Mouse (Mus musculus): ENCODE measurements around the gene Arntl. TPM values are rescaled to one million over a fixed set of nuclear protein-coding genes. Genes with fewer than 3 reads are reported as not detected.
"Not testable (repeated sequence)": the region's sequence is repeated elsewhere in the genome, so short reads cannot be mapped to it uniquely, and the experiment has no call there.

Arntl gene
- polyA plus RNA-seq, 1 experiment from 2014 or later = 13.4 TPM

DNA sequence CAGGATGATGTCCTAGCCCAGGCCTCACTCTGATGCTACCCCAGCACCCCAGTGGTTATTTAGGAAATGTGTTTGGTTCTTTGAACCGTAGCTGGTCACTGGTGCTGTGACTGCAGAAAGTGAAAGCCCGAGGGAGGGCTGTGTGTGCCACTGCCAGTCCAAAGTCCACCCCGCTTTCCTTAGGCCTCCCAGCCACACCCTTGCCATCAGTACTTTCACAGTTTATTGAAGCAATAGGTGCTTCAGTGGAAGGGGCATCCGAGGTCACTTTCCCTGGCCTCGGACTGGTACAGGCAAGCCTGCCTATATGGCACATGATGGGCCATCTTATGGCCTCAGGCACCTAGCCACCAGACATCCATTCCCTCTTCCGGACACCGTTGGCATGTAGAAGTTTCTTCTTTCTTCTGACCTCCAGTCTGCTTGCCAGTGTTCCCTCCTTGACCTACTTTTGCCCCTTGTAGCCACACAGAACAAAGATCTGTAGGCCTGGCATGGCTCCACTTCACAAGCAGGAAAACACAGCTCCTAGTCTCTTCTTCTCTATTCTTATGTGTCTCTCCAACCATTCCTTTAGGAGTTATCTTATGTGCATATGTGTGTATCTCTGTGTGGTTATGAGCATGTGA, 46.6 kb downstream of the Arntl start:
- DNase-seq (ENCODE audit: low spot score) = no peak
- WGBS = 79% methylated on average over 7 of the region's 7 CpGs
- Histone ChIP-seq H3K27me3 (replicated peaks; ENCODE audit: insufficient read depth, low read length) (no peaks in the 10 kb centered on the region), H3K4me1 (ENCODE audit: insufficient read depth, low read depth, low read length) (peaks cover 37% of the 10 kb centered on the region), H3K4me3 (ENCODE audit: low read depth, low read length) (no peak overlapping the region), H3K36me3 (ENCODE audit: insufficient read depth, low read length) (no peaks in the 10 kb centered on the region), H3K9ac (replicated peaks; ENCODE audit: low read depth) (no peak overlapping the region), H3K9me3 (ENCODE audit: low read length) (no peaks in the 10 kb centered on the region), H3K4me2 (replicated peaks; ENCODE audit: low read depth, low read length) (no peak overlapping the region), H3K27ac (ENCODE audit: low read length) (no peak overlapping the region)
- TF ChIP-seq CTCF (IDR thresholded peaks at IDR 0.05) = no peak
- no peak for TF ChIP-seq EP300 (IDR thresholded peaks at IDR 0.05)
- no peak for ATAC-seq

DNA sequence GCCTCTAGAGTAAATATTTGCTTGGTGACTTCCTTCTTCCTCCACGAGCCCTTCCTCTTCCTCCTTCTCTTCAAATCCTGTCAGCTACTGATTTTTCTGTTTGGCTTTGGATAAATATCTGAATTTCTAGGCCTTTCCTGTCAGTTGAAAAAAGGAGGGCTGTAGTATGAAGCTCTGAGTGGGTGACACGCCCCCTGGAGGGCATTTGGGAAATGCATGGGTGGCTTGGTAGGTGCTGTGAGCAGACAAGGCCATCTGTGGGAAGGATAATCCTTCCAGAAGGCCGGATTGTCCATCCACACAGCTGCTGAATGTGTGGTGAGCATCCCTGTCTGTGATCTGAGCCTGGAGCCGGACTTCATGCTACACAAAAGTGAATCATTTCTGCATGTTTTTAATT, 48.8 kb downstream of the Arntl start:
- no peaks in the 10 kb centered on the region for H3K36me3 ChIP-seq (ENCODE audit: insufficient read depth, low read length)
- 39% methylated on average over 4 of the region's 4 CpGs for WGBS
- H3K9me3 ChIP-seq (ENCODE audit: low read length) = no peaks in the 10 kb centered on the region
- H3K4me3 ChIP-seq (ENCODE audit: low read depth, low read length) = no peak overlapping the region
- no peak overlapping the region for H3K27ac ChIP-seq (ENCODE audit: low read length)
- ATAC-seq (no peak), DNase-seq (ENCODE audit: low spot score) (peak; percentile 39)
- no peak overlapping the region for H3K9ac ChIP-seq (replicated peaks; ENCODE audit: low read depth)
- H3K4me2 ChIP-seq (replicated peaks; ENCODE audit: low read depth, low read length) = no peak overlapping the region
- H3K4me1 ChIP-seq (ENCODE audit: insufficient read depth, low read depth, low read length) = peaks cover 26% of the 10 kb centered on the region
- H3K27me3 ChIP-seq (replicated peaks; ENCODE audit: insufficient read depth, low read length) = no peaks in the 10 kb centered on the region
- no peak for TF ChIP-seq EP300 (IDR thresholded peaks at IDR 0.05)
- peak; percentile 66 for TF ChIP-seq CTCF (IDR thresholded peaks at IDR 0.05)

DNA sequence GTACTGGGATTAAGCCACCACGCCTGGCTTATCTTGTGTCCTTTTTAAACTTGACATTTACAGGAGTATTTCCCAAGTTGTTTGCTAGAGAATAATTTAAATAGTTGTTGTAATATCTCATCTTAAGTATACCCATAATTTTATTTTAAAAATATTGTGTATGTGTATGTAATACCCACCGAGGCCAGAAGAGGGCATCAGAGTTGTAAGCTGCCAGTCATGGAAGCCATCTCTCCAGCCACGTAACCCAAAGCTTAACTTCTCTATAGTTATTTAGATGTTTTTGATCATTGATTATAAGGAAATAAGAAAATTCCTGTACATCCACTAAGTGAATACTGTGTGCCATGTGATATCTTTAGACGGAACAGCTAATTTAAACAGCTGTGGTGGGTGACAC, 51.2 kb downstream of the Arntl start:
- peak; percentile 55 for TF ChIP-seq CTCF (IDR thresholded peaks at IDR 0.05)
- TF ChIP-seq EP300 (IDR thresholded peaks at IDR 0.05) = no peak
- Histone ChIP-seq H3K4me1 (ENCODE audit: insufficient read depth, low read depth, low read length) (peaks cover 17% of the 10 kb centered on the region; the same call in 1 of the 2 replicates), H3K27ac (ENCODE audit: low read length) (no peak overlapping the region), H3K4me3 (ENCODE audit: low read depth, low read length) (no peak overlapping the region), H3K27me3 (replicated peaks; ENCODE audit: insufficient read depth, low read length) (no peaks in the 10 kb centered on the region), H3K9me3 (ENCODE audit: low read length) (no peaks in the 10 kb centered on the region), H3K9ac (replicated peaks; ENCODE audit: low read depth) (no peak overlapping the region), H3K4me2 (replicated peaks; ENCODE audit: low read depth, low read length) (no peak overlapping the region), H3K36me3 (ENCODE audit: insufficient read depth, low read length) (no peaks in the 10 kb centered on the region)
- DNase-seq (ENCODE audit: low spot score) (no peak), ATAC-seq (no peak)
- 64% methylated on average over 4 of the region's 4 CpGs for WGBS

DNA sequence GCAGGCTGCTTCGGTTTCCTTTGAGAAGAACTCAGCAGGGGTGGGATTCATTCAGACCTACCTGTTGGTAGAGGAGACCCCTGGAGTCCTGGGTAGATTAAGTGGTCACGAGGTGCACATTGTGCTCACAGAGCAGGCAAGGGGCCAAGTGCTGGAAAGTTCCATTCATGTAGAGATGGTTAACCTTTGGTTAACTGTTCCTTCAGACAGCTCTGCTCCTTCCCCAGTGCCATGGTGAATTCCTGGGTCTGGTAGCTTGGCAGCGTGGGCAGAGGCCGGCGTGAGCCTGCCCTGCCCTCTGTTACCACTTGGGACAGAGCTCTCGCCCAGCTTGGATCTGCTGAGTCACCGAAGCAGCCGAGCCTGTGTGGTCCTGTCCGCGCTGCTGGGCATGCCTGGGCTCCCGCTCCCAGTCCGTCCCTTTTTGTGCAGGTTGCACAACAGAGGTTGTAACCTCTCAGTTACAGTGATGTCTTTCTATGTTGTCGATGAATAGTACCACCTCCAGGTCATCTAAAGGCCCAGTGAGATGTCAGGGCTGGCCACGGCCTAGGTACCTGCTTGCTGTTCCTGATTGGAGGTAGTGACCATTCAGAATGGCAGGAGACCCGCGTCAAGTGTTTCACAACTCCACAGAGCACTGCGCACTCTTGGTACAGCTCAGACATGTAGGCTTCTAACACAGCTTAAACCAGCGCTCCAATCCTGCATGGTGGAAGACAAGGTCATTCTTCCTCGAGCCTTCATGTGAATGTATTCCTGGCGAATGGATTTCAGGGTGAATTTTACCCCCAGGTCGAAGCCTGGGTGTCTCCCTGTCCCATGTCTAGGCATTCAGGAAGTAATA, 53.3 kb downstream of the Arntl start:
- Histone ChIP-seq H3K27ac (ENCODE audit: low read length) (no peak overlapping the region), H3K9me3 (ENCODE audit: low read length) (no peaks in the 10 kb centered on the region), H3K4me1 (ENCODE audit: insufficient read depth, low read depth, low read length) (peaks cover 3% of the 10 kb centered on the region; the same call in 1 of the 2 replicates), H3K36me3 (ENCODE audit: insufficient read depth, low read length) (no peaks in the 10 kb centered on the region), H3K27me3 (replicated peaks; ENCODE audit: insufficient read depth, low read length) (no peaks in the 10 kb centered on the region), H3K4me2 (replicated peaks; ENCODE audit: low read depth, low read length) (no peak overlapping the region), H3K4me3 (ENCODE audit: low read depth, low read length) (no peak overlapping the region), H3K9ac (replicated peaks; ENCODE audit: low read depth) (no peak overlapping the region)
- ATAC-seq = peak; percentile 94
- TF ChIP-seq CTCF (IDR thresholded peaks at IDR 0.05) (peak; percentile 41), EP300 (IDR thresholded peaks at IDR 0.05) (no peak)
- peak; percentile 75 for DNase-seq (ENCODE audit: low spot score)
- 61% methylated on average over 21 of the region's 21 CpGs for WGBS

DNA sequence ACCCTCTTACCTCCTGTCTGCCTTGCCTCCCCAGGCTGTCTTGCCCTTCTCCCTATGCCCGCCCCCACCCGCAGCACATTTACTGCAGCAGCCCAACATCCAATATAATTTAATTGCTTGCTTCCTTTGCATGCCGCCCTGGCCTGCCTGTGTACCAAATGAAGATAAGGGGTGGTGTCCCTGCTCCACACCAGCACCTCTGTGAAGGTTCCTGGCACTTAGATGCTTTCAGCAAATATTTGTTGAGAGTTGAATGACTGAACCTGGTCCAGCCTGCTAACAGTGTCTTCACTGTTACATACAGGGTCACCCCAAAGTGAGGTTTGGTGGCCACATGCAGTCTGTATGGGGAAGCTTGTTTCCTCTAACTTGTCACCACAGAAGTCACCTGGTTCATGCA, 54.4 kb downstream of the Arntl start:
- no peaks in the 10 kb centered on the region for H3K9me3 ChIP-seq (ENCODE audit: low read length)
- no peaks in the 10 kb centered on the region for H3K36me3 ChIP-seq (ENCODE audit: insufficient read depth, low read length)
- no peak for TF ChIP-seq EP300 (IDR thresholded peaks at IDR 0.05)
- TF ChIP-seq CTCF (IDR thresholded peaks at IDR 0.05) = no peak
- DNase-seq (ENCODE audit: low spot score) = no peak
- no peak for ATAC-seq
- H3K9ac ChIP-seq (replicated peaks; ENCODE audit: low read depth) = no peak overlapping the region
- 71% methylated on average over 3 of the region's 3 CpGs for WGBS
- H3K4me1 ChIP-seq (ENCODE audit: insufficient read depth, low read depth, low read length) = no peaks in the 10 kb centered on the region
- no peak overlapping the region for H3K27ac ChIP-seq (ENCODE audit: low read length)
- H3K27me3 ChIP-seq (replicated peaks; ENCODE audit: insufficient read depth, low read length) = no peaks in the 10 kb centered on the region
- no peak overlapping the region for H3K4me2 ChIP-seq (replicated peaks; ENCODE audit: low read depth, low read length)
- H3K4me3 ChIP-seq (ENCODE audit: low read depth, low read length) = no peak overlapping the region

DNA sequence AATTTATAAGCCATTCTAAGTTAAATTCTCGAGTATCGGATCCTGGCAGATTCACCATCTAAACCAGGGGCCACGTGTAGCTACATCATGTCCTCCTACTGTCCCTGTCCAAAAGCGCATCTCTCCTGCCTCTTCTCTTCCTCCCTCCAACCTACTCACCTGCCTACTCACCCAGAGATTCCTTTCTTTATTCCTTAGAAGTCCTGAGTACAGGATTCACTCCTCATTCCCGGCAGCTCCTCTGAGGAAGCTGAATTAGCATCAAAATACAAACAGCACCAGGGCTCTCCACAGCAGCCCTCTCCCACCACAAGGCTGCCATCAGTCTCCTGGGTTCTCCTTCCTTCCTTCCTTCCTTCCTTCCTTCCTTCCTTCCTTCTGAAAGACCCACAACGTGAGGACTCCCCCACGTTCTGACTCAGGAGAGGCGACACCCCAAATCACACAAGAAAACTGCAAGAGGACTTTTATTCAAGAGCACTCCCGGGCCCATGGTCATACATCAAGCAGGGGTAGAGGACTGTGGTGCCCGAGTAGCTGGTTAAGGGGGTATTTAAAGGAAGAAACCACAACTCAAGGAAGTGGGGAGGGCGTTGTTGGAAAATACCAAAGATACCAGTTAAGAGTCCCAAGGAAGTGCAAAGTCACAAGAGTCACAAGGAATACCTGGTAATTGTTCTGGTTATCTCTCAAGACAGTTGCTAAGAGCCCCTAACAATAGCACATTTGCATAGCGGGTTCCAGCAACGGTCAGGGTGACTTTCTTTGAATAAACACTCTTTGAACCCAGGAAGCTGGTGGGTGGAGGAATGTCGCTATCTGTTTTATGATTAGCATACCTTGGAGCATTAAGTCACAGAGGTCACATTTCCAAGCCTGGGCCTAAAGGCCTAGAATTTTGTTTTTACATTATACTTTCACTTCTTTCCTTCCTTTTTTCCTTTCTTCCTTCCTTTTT, 55.5 kb downstream of the Arntl start:
- ATAC-seq; H3K4me2 ChIP-seq (replicated peaks; ENCODE audit: low read depth, low read length); H3K4me1 ChIP-seq (ENCODE audit: insufficient read depth, low read depth, low read length); H3K36me3 ChIP-seq (ENCODE audit: insufficient read depth, low read length); H3K27me3 ChIP-seq (replicated peaks; ENCODE audit: insufficient read depth, low read length); H3K4me3 ChIP-seq (ENCODE audit: low read depth, low read length); H3K9me3 ChIP-seq (ENCODE audit: low read length); H3K27ac ChIP-seq (ENCODE audit: low read length); H3K9ac ChIP-seq (replicated peaks; ENCODE audit: low read depth); DNase-seq (ENCODE audit: low spot score): not testable (repeated sequence)
- 46% methylated on average over 14 of the region's 14 CpGs for WGBS
